Mouse (Mus musculus) myocyte (in vitro differentiated cells): Measurements from ENCODE around the gene 4930467E23Rik.
"Not testable (repeated sequence)": the region's sequence is repeated elsewhere in the genome, so short reads cannot be mapped to it uniquely, and the experiment has no call there.

Experiments used
- MAX ChIP-seq: IDR thresholded peaks from one replicate; pipeline ENCODE4 v1.6.1; 2011; ENCODE audit warnings: low read depth, mild to moderate bottlenecking, control low read depth
- POLR2A ChIP-seq: IDR thresholded peaks from one replicate; pipeline ENCODE4 v1.6.1; 2011; ENCODE audit warnings: low read depth, mild to moderate bottlenecking, control low read depth, moderate library complexity; ENCODE audit not compliant: insufficient read length
- TCF12 ChIP-seq: IDR thresholded peaks from one replicate; pipeline ENCODE4 v1.6.1; 2011; ENCODE audit warnings: mild to moderate bottlenecking, control low read depth; ENCODE audit not compliant: poor library complexity, insufficient read depth, severe bottlenecking

GRCm38 (mm10) chr8:19712227-19712750 is 17.1 kb upstream of the 4930467E23Rik start:
- TF ChIP-seq POLR2A, TCF12, MAX: not testable (repeated sequence)
